Mouse (Mus musculus): ENCODE measurements around the gene Aven.

Aven gene

GRCm38 (mm10) chr2:112557453-112557852 lies 64.7 kb downstream of the Aven start:
- DNase-seq (ENCODE audit: low read depth, low spot score) = peak; percentile 15

DNA sequence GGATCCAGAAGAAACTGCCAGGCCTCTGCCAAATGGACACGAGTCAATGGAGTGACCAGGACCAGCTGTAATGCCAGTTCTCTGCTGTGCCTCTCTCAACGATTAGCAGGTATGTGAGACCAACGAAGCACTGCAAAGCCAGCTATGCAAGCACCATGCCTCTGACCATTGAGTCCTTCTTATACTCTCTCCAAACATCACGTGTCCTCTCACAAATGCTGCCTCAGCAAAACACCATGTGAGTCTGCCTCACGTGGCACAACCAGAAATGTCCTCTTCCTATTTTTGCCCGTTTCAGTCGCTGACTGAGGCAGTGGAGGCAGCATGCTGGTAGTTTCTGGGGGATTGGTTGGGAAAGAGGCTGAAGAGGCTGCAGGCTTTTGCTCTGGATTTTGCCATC lies 68.8 kb downstream of the Aven start:
- DNase-seq (ENCODE audit: low read depth, low spot score) = no peak

DNA sequence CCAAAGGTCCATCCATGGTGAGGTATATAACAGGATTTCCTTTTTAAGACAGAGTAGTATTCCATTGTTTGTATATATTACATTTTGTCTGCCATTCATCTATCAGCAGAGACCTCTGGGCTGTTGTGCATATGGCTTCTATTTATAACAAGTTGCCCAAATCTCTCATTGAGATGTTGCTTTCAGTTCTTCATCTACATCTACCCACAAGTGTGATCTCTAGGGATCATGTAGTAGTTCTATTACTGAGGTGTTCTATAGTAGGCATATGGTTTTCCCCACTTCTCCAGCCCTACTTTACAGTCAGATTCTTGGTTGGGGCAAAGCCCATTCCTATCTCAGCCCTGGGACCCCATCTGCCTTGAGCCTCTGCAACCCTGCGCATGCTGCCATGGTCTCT lies 72.3 kb downstream of the Aven start:
- DNase-seq (ENCODE audit: low read depth, low spot score) = no peak

DNA sequence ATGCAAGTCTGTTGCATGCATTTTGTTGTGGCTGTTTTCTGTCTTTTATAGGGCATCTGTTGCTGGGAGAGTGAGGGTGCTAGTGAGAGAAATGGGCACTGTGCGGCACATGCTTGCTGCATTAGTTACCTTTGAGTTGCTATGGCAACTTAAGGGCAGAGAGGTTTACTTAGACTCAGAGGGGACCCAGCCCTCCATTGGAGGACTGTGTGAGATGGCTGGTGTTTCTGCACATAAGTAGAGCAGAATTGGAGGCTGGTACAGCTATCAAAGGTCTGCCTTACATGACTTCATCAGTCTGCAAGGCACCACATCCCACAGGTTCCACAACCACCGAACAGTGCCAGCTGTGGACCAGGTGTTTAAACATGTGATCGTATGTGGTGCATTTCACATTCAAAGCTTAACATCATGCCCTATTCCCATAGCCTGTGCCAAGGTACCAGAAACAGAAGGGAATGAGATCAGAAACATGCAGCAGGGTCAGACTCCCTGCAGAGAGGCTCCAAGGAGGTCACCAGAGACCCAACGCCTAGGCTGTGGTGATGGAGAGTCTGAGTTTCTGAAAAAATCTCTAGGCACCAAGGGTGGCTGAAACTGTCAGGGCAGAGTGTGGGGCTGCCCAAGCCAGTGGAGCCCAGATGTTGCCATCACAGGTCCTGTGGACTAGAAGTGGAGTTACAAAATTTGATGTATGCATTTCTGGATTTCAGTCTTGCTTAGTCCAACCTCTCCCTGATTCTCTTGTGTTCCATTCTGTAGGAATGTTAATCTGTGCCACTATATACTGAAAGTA lies 73.7 kb downstream of the Aven start:
- DNase-seq (ENCODE audit: low read depth, low spot score) = no peak

DNA sequence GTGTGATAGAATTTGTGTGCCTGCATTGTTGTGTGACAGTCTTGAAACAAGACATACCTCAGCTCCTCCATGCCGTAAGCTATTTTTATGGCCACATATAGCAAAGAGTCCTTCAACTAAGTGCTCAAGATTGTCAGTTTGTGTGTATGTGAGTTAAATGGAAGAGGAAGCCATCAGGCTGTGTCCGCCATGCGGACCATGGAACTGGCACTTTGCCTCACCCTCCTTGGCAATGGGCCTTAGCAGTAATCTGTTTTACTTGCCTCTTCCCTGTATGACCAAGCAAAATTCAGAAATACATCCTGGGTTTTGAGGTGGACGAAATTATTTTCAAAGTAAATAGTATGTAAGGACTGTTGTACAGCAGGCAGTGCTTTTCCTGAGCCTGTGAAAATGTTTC lies 75.0 kb downstream of the Aven start:
- no peak for DNase-seq (ENCODE audit: low read depth, low spot score)

- no peak for DNase-seq (ENCODE audit: low read depth, low spot score)
Measured at GRCm38 (mm10) chr2:112590985-112591384, 98.2 kb downstream of the Aven start.

DNA sequence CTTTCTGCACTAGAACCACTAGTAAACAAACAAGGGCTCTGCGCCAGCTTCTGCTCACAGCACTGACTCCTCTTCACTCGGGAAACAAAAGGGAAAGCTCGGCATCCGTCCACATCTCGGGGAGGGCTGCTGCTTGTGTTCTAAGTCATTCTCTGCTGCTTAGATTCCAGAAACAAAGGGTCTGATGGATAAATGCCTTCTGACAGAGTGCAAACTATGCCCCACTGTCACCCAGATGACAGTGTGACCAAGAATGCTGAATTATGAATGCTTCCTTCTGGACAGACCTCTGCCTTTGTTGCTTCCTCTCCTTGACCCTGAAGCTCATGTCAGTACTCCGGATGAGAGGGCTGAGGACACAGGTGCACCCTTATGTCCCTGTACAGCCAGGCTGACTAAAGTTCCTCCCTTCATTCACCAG lies 98.7 kb downstream of the Aven start:
- DNase-seq (ENCODE audit: low read depth, low spot score) = no peak

- DNase-seq (ENCODE audit: low read depth, low spot score) = no peak
Measured at GRCm38 (mm10) chr2:112593322-112593721, 100.6 kb downstream of the Aven start.

DNA sequence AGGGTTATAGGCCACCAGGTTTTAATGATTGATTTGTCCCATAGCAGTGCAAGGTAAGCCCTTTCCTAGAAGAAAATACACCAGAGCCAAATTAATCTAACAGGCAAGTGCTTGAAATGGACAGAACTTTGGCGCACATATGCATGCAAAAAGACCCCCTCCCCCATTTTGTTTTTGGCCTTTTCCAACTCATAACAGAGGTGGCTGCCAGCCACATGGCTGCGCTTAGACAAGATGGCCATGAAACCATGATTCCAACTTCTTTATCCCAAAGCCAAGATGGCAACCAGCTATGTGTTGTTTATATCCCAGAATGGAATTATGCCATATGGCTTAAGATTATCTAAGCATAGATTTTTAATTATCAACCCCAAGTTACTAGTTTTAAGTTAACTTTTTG lies 101.0 kb downstream of the Aven start:
- DNase-seq (ENCODE audit: low read depth, low spot score) = no peak

- no peak for DNase-seq (ENCODE audit: low read depth, low spot score)
Measured at GRCm38 (mm10) chr2:112595807-112596206, 103.0 kb downstream of the Aven start.

GRCm38 (mm10) chr2:112596415-112596814 lies 103.7 kb downstream of the Aven start:
- no peak for DNase-seq (ENCODE audit: low read depth, low spot score)

GRCm38 (mm10) chr2:112597064-112597463 lies 104.3 kb downstream of the Aven start:
- DNase-seq (ENCODE audit: low read depth, low spot score) = no peak

DNA sequence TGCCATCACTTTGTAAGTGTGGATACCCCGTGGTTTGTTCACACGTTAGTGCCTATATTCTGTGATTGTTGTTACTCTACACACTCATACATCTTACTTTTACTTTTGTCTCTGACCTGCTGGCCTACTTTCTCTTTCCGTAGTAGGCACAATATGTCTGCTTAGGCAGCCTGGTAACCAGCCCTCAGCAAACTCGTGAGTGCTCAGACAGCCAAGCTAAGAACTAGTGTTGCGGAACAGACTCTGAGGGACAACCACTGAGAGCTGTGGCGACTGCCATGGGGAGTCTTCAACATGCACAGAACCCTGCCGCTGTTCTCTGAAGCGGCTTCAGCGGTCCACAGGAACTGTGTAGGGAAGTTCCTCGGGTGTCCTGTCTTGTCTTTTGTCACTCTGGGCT lies 107.5 kb downstream of the Aven start:
- no peak for DNase-seq (ENCODE audit: low read depth, low spot score)

DNA sequence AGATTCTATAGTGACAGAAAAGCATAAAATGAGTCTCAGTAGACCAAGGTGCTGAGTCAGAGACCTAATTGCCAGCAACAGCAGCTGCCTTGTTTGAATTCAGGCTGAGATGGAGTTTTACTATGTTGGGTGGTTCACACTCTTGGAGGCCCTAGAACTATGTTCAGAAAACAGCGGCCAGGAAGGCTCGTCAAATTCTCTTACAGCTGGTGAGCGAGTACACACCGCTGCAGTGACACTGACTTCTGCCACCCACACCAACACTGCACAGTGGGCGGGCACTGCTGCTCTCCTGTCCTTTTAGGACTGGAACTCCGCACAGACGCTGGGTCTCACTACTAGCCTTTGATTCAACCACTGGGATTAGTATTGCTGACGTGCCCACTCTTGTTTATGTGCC lies 109.7 kb downstream of the Aven start:
- no peak for DNase-seq (ENCODE audit: low read depth, low spot score)

GRCm38 (mm10) chr2:112606536-112606935 lies 113.8 kb downstream of the Aven start:
- DNase-seq (ENCODE audit: low read depth, low spot score) = no peak

- DNase-seq (ENCODE audit: low read depth, low spot score) = no peak
Measured at GRCm38 (mm10) chr2:112612628-112613027, 119.9 kb downstream of the Aven start.

DNA sequence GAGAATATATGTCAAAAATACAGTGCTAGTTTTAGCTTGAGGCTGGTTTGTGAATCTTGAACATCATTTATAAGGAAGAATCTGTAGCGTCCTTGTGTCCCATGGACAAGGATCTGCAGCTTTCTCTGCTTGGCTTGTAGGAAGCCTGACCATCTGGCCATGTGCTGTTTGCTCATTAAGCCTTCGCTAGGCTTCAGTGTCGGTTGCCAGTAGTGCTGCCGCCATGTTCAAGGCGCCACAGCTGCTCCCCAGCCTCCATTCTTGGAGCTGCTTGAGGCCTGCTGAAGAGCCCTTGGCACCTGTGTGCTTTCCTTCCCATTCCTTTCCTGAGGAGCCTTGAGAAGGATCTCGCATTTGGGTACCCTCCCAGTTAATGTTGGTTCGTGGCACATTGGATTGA lies 121.6 kb downstream of the Aven start:
- DNase-seq (ENCODE audit: low read depth, low spot score) = no peak

DNA sequence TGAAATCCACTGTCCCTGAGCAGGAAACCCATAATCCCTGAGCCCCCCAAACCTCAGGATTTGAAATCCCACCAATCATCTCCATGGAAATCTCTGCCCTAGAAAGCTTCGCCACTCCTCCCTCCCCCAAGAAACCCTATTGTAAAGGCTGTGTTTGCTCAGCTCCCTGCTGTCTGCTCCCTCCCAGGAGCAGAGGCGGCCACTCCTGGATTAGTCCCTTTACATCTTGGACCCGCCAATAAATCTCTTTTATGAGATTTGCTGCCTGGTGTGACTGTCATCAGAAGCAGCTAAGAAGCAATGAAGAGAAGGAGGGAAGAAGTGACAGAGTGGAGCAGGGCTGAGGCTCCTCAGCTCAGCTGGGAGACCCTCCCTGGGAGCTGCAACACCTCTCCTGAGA lies 124.4 kb downstream of the Aven start:
- peak; percentile 52 for DNase-seq (ENCODE audit: low read depth, low spot score)

- DNase-seq (ENCODE audit: low read depth, low spot score) = no peak
Measured at GRCm38 (mm10) chr2:112625156-112625555, 132.4 kb downstream of the Aven start.

DNA sequence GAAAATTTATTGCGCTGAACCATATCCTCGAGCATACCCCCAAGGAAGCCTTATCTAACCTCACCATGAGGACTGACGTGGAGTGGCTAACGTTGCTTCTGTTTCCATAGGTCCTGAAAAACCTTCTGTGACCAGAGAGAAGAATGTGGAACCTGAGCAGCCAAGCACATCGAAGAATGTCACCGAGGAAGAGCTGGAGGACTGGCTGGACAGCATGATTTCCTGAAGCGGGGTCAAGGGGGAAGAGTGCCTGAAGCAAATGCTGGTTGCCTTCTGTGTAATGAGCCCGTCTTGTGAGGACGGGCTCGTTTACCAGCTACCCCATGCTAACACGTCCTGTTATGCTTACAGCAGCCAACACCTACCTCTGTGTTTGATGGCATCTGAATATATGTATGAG lies 137.9 kb downstream of the Aven start:
- DNase-seq (ENCODE audit: low read depth, low spot score) = no peak

GRCm38 (mm10) chr2:112632536-112632935 lies 139.8 kb downstream of the Aven start:
- DNase-seq (ENCODE audit: low read depth, low spot score) = no peak

- DNase-seq (ENCODE audit: low read depth, low spot score) = no peak
Measured at GRCm38 (mm10) chr2:112637206-112637605, 144.4 kb downstream of the Aven start.

DNA sequence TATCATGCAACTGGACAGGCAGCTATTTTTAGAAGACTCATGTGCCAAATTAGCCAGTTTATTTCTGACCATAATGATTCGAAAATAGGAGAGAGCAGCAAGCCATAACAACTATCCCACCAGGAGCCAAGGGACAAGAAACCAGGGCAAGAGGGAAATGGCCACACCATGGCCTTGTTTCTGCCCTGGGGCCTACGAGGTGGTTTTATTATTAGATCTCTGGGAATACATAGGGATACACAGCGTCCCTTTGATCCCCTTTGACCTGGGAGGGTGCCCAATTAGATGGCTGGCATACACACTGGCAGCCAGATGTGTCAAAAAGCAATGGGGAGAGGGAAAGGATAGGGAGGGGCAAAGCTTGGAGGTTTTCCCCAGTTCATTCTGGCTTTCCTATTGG lies 161.1 kb downstream of the Aven start:
- DNase-seq (ENCODE audit: low read depth, low spot score) = no peak

- no peak for DNase-seq (ENCODE audit: low read depth, low spot score)
Measured at GRCm38 (mm10) chr2:112656131-112656530, 163.4 kb downstream of the Aven start.

Measured in mesoderm, embryonic 11.5 days (tissue).